Mouse (Mus musculus) T-helper 1 cell (primary cell): ENCODE measurements at regions not wholly inside any gene's neighbourhood (a gene's known extent, or its start where the extent isn't known, plus 50 kb on each side); places are given as distances from the start of the nearest gene placed in this dataset.

Experiments
- in situ Hi-C: fragments of 300-600 bp; cut with MboI, MseI; formaldehyde crosslinking; loops from one replicate; pipeline ENCODE4 v1.15.1; 2025; ENCODE audit warnings: high pct_unique_total_duplicates

- in situ Hi-C loops, result no loop called here
Measured at GRCm38 (mm10) chr1:183622341-183622740, 204.3 kb downstream of the Hhipl2 start.

- in situ Hi-C loops, result no loop called here
Measured at GRCm38 (mm10) chr1:183624266-183624665, 206.3 kb downstream of the Hhipl2 start.

- in situ Hi-C loops, result loop anchor here (25.0 kb wide), 1 partner anchor 1397 kb away; no protein-coding TSS in a partner anchor
Measured at GRCm38 (mm10) chr1:183633810-183634209, 215.8 kb downstream of the Hhipl2 start.

GRCm38 (mm10) chr1:183634836-183635235 lies 216.8 kb downstream of the Hhipl2 start:
- in situ Hi-C loops, result loop anchor here (25.0 kb wide), 1 partner anchor 1398 kb away; no protein-coding TSS in a partner anchor

GRCm38 (mm10) chr1:183637214-183637613 lies 219.2 kb downstream of the Hhipl2 start:
- in situ Hi-C loops, result loop anchor here (25.0 kb wide), 1 partner anchor 1400 kb away; no protein-coding TSS in a partner anchor

GRCm38 (mm10) chr1:183639332-183639731 lies 221.3 kb downstream of the Hhipl2 start:
- in situ Hi-C loops, result loop anchor here (25.0 kb wide), 1 partner anchor 1402 kb away; no protein-coding TSS in a partner anchor

GRCm38 (mm10) chr1:183640568-183640967 lies 222.6 kb downstream of the Hhipl2 start:
- in situ Hi-C loops, result loop anchor here (25.0 kb wide), 1 partner anchor 1403 kb away; no protein-coding TSS in a partner anchor

GRCm38 (mm10) chr1:183644001-183644400 lies 226.0 kb downstream of the Hhipl2 start:
- in situ Hi-C loops, result loop anchor here (25.0 kb wide), 1 partner anchor 1407 kb away; no protein-coding TSS in a partner anchor

- in situ Hi-C loops, result no loop called here
Measured at GRCm38 (mm10) chr1:183653878-183654277, 235.9 kb downstream of the Hhipl2 start.

- in situ Hi-C loops, result no loop called here
Measured at GRCm38 (mm10) chr1:183657043-183657442, 239.0 kb downstream of the Hhipl2 start.

- in situ Hi-C loops, result no loop called here
Measured at GRCm38 (mm10) chr1:183660541-183660940, 242.5 kb downstream of the Hhipl2 start.

GRCm38 (mm10) chr1:183662369-183663043 lies 244.5 kb downstream of the Hhipl2 start:
- in situ Hi-C loops, result no loop called here

- in situ Hi-C loops, result no loop called here
Measured at GRCm38 (mm10) chr1:183669271-183669670, 251.3 kb downstream of the Hhipl2 start.

GRCm38 (mm10) chr1:183669674-183670073 lies 251.7 kb downstream of the Hhipl2 start:
- in situ Hi-C loops, result no loop called here

- in situ Hi-C loops, result no loop called here
Measured at GRCm38 (mm10) chr1:183670542-183670941, 252.5 kb downstream of the Hhipl2 start.

- in situ Hi-C loops, result no loop called here
Measured at GRCm38 (mm10) chr1:183671541-183671940, 253.5 kb downstream of the Hhipl2 start.

GRCm38 (mm10) chr1:183672521-183672920 lies 254.5 kb downstream of the Hhipl2 start:
- in situ Hi-C loops, result no loop called here

GRCm38 (mm10) chr1:183677585-183677984 lies 259.6 kb downstream of the Hhipl2 start:
- in situ Hi-C loops, result no loop called here

- in situ Hi-C loops, result no loop called here
Measured at GRCm38 (mm10) chr1:183679949-183680348, 261.9 kb downstream of the Hhipl2 start.

- in situ Hi-C loops, result no loop called here
Measured at GRCm38 (mm10) chr1:183686056-183686455, 268.0 kb downstream of the Hhipl2 start.

GRCm38 (mm10) chr1:183692756-183693155 lies 274.7 kb downstream of the Hhipl2 start:
- in situ Hi-C loops, result no loop called here

- in situ Hi-C loops, result no loop called here
Measured at GRCm38 (mm10) chr1:183699284-183699683, 281.3 kb downstream of the Hhipl2 start.

- in situ Hi-C loops, result no loop called here
Measured at GRCm38 (mm10) chr1:183702888-183703287, 284.9 kb downstream of the Hhipl2 start.
